Mouse (Mus musculus) central nervous system, embryonic 14 days (tissue): ENCODE data around the gene Mrpl17. TPM values are rescaled to one million over a fixed set of nuclear protein-coding genes. Genes with fewer than 3 reads are reported as not detected.

Experiments used
- polyA plus RNA-seq: library from polyadenylated mRNA; depleted of rRNA; stranded (reverse); fragments of >200 nt; gene quantifications from 2 replicates; pipeline ENCODE4 v1.2.3, GENCODE M21; 2012; rRNA removed

Mrpl17 gene
- polyA plus RNA-seq = 204 and 216 TPM in 2 replicates

GRCm38 (mm10) chr7:105810877-105811489 lies at the start of gene Mrpl17:
Mrpl17 (minus strand) TSS chr7:105811099.

GRCm38 (mm10) chr7:105787285-105788140 lies 23.4 kb downstream of the Mrpl17 start, which contains the start of gene Dchs1:
Dchs1 (minus strand) TSS chr7:105787654.

Other genes starting within 250 kb of the Mrpl17 start
- gene Apbb1, start 229.4 kb downstream of the Mrpl17 start, polyA plus RNA-seq = 215 and 247 TPM in 2 replicates
- 0.63 and 0.69 TPM in 2 replicates for gene Hpx, start 211.0 kb downstream of the Mrpl17 start, polyA plus RNA-seq
- gene Trim3, start 177.5 kb downstream of the Mrpl17 start, polyA plus RNA-seq = 135 and 148 TPM in 2 replicates
- gene Timm10b, start 171.0 kb downstream of the Mrpl17 start, polyA plus RNA-seq = 119 and 132 TPM in 2 replicates
- 122 and 123 TPM in 2 replicates for gene Arfip2, start 170.7 kb downstream of the Mrpl17 start, polyA plus RNA-seq
- 104 and 129 TPM in 2 replicates for gene Gm45799, start 170.5 kb downstream of the Mrpl17 start, polyA plus RNA-seq
- 6.8 and 8.0 TPM in 2 replicates for gene Dnhd1, start 160.3 kb downstream of the Mrpl17 start, polyA plus RNA-seq
- 198 and 225 TPM in 2 replicates for gene Ilk, start 74.5 kb downstream of the Mrpl17 start, polyA plus RNA-seq
- 18.5 and 19.5 TPM in 2 replicates for gene Rrp8, start 73.7 kb downstream of the Mrpl17 start, polyA plus RNA-seq
- gene Taf10, start 66.7 kb downstream of the Mrpl17 start, polyA plus RNA-seq = 239 and 264 TPM in 2 replicates
- 43.1 and 45.9 TPM in 2 replicates for gene Tpp1, start 58.9 kb downstream of the Mrpl17 start, polyA plus RNA-seq
- gene Dchs1, start 23.4 kb downstream of the Mrpl17 start, polyA plus RNA-seq = 56.3 and 58.4 TPM in 2 replicates
- gene Gm4070, start 142.9 kb upstream of the Mrpl17 start, polyA plus RNA-seq = 0.30 and 0.45 TPM in 2 replicates